Mouse (Mus musculus) ovary, adult 10 weeks (tissue): Measurements from ENCODE around the gene Zfp606. TPM values are rescaled to one million over a fixed set of nuclear protein-coding genes. Genes with fewer than 3 reads are reported as not detected.

ENCODE experiments used
- polyA plus RNA-seq: library from polyadenylated mRNA; stranded (reverse); fragments of 350-450 nt; fragmentation: Illumina TruSeq; extraction: RNeasy Lipid Tissue Mini Kit (QIAGEN cat#74804); gene quantifications from one replicate; pipeline ENCODE4 v1.2.3, GENCODE M21; 2014

Zfp606 gene
- 79.2 TPM for polyA plus RNA-seq

DNA sequence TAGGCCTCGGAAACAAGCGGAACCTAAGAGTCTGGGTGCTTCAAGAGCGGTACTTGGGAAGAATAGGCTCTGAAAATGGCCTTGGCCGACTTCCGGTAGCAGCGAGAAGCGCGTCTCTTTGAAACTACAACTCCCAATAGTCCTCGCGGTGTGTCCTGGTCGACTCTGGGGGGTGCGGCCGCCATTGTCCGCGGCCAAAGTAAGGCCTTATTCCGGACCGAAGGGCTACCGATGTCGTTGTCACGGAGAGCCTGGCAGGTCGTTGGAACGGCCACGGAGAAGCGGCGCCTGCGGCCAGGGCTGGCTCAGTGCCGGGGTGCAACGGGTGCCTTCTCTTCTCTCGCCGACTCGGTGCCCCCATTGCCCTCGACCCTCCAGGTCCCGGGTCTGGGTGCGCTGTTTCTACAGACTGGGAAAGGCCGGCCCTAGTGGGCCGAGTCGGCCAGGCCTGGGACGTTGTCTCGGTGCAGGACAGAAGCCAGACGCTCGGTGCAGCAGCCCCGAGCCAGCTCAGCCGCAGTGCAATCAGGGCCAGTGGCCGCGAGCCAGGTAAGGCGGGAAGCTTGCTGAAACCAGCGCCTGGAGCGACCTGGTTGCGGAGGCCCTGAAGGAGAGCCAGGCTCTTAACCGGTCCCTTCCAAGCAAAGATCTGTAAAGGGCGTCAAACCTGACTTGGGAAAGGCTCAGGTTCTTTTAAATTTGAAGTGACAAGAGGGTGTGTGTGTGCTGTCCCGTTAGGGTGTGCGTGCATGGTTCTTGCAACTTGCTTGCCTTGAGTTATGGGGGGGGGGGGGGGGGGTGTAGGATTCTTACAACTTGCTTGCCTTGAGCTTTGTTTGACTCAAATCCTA is at the start of gene Zfp606:
Gene Zfp606 (plus strand): TSS at position 136 of the 851 bp plus-strand sequence.

GRCm38 (mm10) chr7:12512217-12512616 is 34.1 kb downstream of the Zfp606 start, which contains the start of gene 2900092C05Rik:
Gene 2900092C05Rik (plus strand): TSS chr7:12512517.

Other genes with a start within 250 kb of the Zfp606 start
- gene Vmn1r81, start 210.0 kb upstream of the Zfp606 start, polyA plus RNA-seq: not detected
- gene Vmn1r82, start 177.9 kb upstream of the Zfp606 start, polyA plus RNA-seq: not detected
- not detected for gene Vmn1r83, start 148.8 kb upstream of the Zfp606 start, polyA plus RNA-seq
- gene Vmn1r84, start 109.0 kb upstream of the Zfp606 start, polyA plus RNA-seq: not detected
- gene Zfp551, start 55.5 kb upstream of the Zfp606 start, polyA plus RNA-seq: 5.0 TPM
- gene 2900092C05Rik, start 34.2 kb downstream of the Zfp606 start, polyA plus RNA-seq: not detected
- not detected for gene Vmn2r53, start 130.5 kb downstream of the Zfp606 start, polyA plus RNA-seq
- gene Vmn2r54, start 162.0 kb downstream of the Zfp606 start, polyA plus RNA-seq: not detected
- not detected for gene Vmn2r55, start 206.7 kb downstream of the Zfp606 start, polyA plus RNA-seq